Mouse (Mus musculus) CH12.LX (cell line): Measurements from ENCODE around the gene Cdkl3. TPM values are rescaled to one million over a fixed set of nuclear protein-coding genes. Genes with fewer than 3 reads are reported as not detected.

Experiments used
- DNase-seq: peaks from one replicate; pipeline ENCODE4 v3.0.0-alpha.2; 2013; ENCODE audit errors: extremely low read depth
- H3K27ac ChIP-seq: 2 replicates; pipeline ENCODE4 v1.5.1; 2012; ENCODE audit warnings: low read depth, mild to moderate bottlenecking, control low read depth, moderate library complexity; ENCODE audit not compliant: insufficient read depth
- H3K27me3 ChIP-seq: replicated peaks from 2 replicates; pipeline ENCODE3; 2012; ENCODE audit warnings: inconsistent platforms
- H3K36me3 ChIP-seq, 2 experiments: replicated peaks in 1 of 2; 2 replicates each; pipeline versions ENCODE3 to v1.6.1; 2012; ENCODE audit warnings: inconsistent platforms in 1 of 2, low read length in 1 of 2, mild to moderate bottlenecking in 1 of 2, mixed read lengths in 1 of 2, moderate library complexity in 1 of 2; ENCODE audit not compliant: control insufficient read depth in 1 of 2, insufficient read depth in 1 of 2
- H3K4me1 ChIP-seq, 2 experiments: 2 replicates each; pipeline ENCODE4 v1.6.1; 2012; ENCODE audit warnings: inconsistent platforms in 1 of 2, moderate library complexity in 1 of 2; ENCODE audit not compliant: insufficient read depth in 2 of 2, control insufficient read depth in 1 of 2
- H3K4me2 ChIP-seq: 2 replicates; pipeline ENCODE4 v1.6.1; 2012; ENCODE audit warnings: low read depth, mild to moderate bottlenecking, control low read depth; ENCODE audit not compliant: poor library complexity, insufficient read depth, severe bottlenecking
- H3K4me3 ChIP-seq, 3 experiments: fragments of 150-350 bp in 1 of 3; sonication (generic) in 1 of 3; replicated peaks in 1 of 3; 2 replicates each; pipeline versions ENCODE3 to v1.5.1; 2011 to 2012; ENCODE audit warnings: low read depth in 2 of 3, low read length in 2 of 3, mild to moderate bottlenecking in 2 of 3, moderate library complexity in 2 of 3, control low read depth in 1 of 3, improper control_type of control experiment in 1 of 3, inconsistent platforms in 1 of 3, mixed read lengths in 1 of 3; ENCODE audit not compliant: poor library complexity in 1 of 3
- H3K79me2 ChIP-seq: replicated peaks from 2 replicates; pipeline ENCODE4 v1.6.1; 2012; ENCODE audit warnings: mild to moderate bottlenecking, moderate library complexity; ENCODE audit not compliant: control insufficient read depth, poor library complexity, insufficient read depth, severe bottlenecking; ENCODE audit errors: extremely low read depth
- H3K9ac ChIP-seq: 2 replicates; pipeline ENCODE4 v1.6.1; 2012; ENCODE audit warnings: low read depth, mild to moderate bottlenecking, control low read depth, moderate library complexity; ENCODE audit not compliant: insufficient read depth
- H3K9me3 ChIP-seq: replicated peaks from 2 replicates; pipeline ENCODE3; 2012; ENCODE audit warnings: low read length, inconsistent platforms, mixed read lengths
- BHLHE40 ChIP-seq: IDR thresholded peaks from 2 replicates; pipeline ENCODE4 v1.6.1; 2011; ENCODE audit warnings: mild to moderate bottlenecking, low read depth, low read length, improper control_type of control experiment
- CHD1 ChIP-seq: IDR thresholded peaks from 2 replicates; pipeline ENCODE4 v1.6.1; 2012; ENCODE audit warnings: low read depth, low read length, improper control_type of control experiment, inconsistent platforms
- CTCF ChIP-seq, 2 experiments: IDR thresholded peaks in 1 of 2; conservative IDR thresholded peaks in 1 of 2; 2 replicates each; pipeline ENCODE4 v1.5.1; 2011 to 2012; ENCODE audit warnings: low read depth in 2 of 2, low read length in 2 of 2, improper control_type of control experiment in 1 of 2, inconsistent platforms in 1 of 2, mild to moderate bottlenecking in 1 of 2, moderate library complexity in 1 of 2
- E2F4 ChIP-seq: IDR thresholded peaks from 2 replicates; pipeline ENCODE4 v1.6.1; 2011; ENCODE audit warnings: low read depth, low read length, improper control_type of control experiment; ENCODE audit not compliant: insufficient replicate concordance
- EP300 ChIP-seq: IDR thresholded peaks from 2 replicates; pipeline ENCODE4 v1.6.1; 2011; ENCODE audit warnings: low read length, improper control_type of control experiment
- ETS1 ChIP-seq: conservative IDR thresholded peaks from 2 replicates; pipeline ENCODE4 v1.6.1; 2012; ENCODE audit warnings: low read depth, mild to moderate bottlenecking, inconsistent platforms, low read length, improper control_type of control experiment, moderate library complexity
- GABPA ChIP-seq: IDR thresholded peaks from 2 replicates; pipeline ENCODE4 v1.6.1; 2012; ENCODE audit warnings: low read depth, low read length, improper control_type of control experiment, inconsistent platforms; ENCODE audit not compliant: insufficient replicate concordance
- HCFC1 ChIP-seq: IDR thresholded peaks from 2 replicates; pipeline ENCODE4 v1.6.1; 2012; ENCODE audit warnings: low read depth, mild to moderate bottlenecking, inconsistent platforms, low read length, improper control_type of control experiment
- IRF4 ChIP-seq: IDR thresholded peaks from 2 replicates; pipeline ENCODE4 v1.6.1; 2014; ENCODE audit warnings: low read depth, mild to moderate bottlenecking, inconsistent platforms, low read length, improper control_type of control experiment
- JUN ChIP-seq: IDR thresholded peaks from 2 replicates; pipeline ENCODE4 v1.6.1; 2011; ENCODE audit warnings: low read depth, mild to moderate bottlenecking, low read length, improper control_type of control experiment, moderate library complexity; ENCODE audit not compliant: insufficient read depth
- JUND ChIP-seq: conservative IDR thresholded peaks from 2 replicates; pipeline ENCODE4 v1.6.1; 2011; ENCODE audit warnings: low read depth, low read length, improper control_type of control experiment
- KAT2A ChIP-seq: IDR thresholded peaks from 2 replicates; pipeline ENCODE4 v1.6.1; 2012; ENCODE audit warnings: low read length, improper control_type of control experiment, inconsistent platforms; ENCODE audit not compliant: insufficient replicate concordance
- MAFK ChIP-seq: IDR thresholded peaks from 2 replicates; pipeline ENCODE4 v1.6.1; 2011; ENCODE audit warnings: low read length, improper control_type of control experiment; ENCODE audit not compliant: insufficient replicate concordance
- MAZ ChIP-seq: IDR thresholded peaks from 2 replicates; pipeline ENCODE4 v1.6.1; 2012; ENCODE audit warnings: low read depth, mild to moderate bottlenecking, inconsistent platforms, low read length, improper control_type of control experiment, moderate library complexity
- MEF2A ChIP-seq: IDR thresholded peaks from 2 replicates; pipeline ENCODE4 v1.6.1; 2014; ENCODE audit warnings: low read depth, mild to moderate bottlenecking, inconsistent platforms, low read length, improper control_type of control experiment, borderline replicate concordance
- MXI1 ChIP-seq: IDR thresholded peaks from 2 replicates; pipeline ENCODE4 v1.6.1; 2011; ENCODE audit warnings: mild to moderate bottlenecking, low read depth, low read length, improper control_type of control experiment
- MYC ChIP-seq: IDR thresholded peaks from 2 replicates; pipeline ENCODE4 v1.6.1; 2011; ENCODE audit warnings: low read depth, mild to moderate bottlenecking, improper control_type of control experiment, low read length
- POLR2A ChIP-seq: IDR thresholded peaks from 2 replicates; pipeline ENCODE4 v1.6.1; 2011; ENCODE audit warnings: low read depth, mild to moderate bottlenecking, improper control_type of control experiment, low read length
- RCOR1 ChIP-seq: conservative IDR thresholded peaks from 2 replicates; pipeline ENCODE4 v1.6.1; 2012; ENCODE audit warnings: low read depth, mild to moderate bottlenecking, inconsistent platforms, low read length, improper control_type of control experiment
- SIN3A ChIP-seq: IDR thresholded peaks from 2 replicates; pipeline ENCODE4 v1.6.1; 2012; ENCODE audit warnings: low read length, improper control_type of control experiment, inconsistent platforms
- TBP ChIP-seq: conservative IDR thresholded peaks from 2 replicates; pipeline ENCODE4 v1.6.1; 2011; ENCODE audit warnings: low read depth, low read length, improper control_type of control experiment
- USF2 ChIP-seq: conservative IDR thresholded peaks from 2 replicates; pipeline ENCODE4 v1.6.1; 2011; ENCODE audit warnings: low read depth, low read length, improper control_type of control experiment
- ZC3H11A ChIP-seq: IDR thresholded peaks from 2 replicates; pipeline ENCODE4 v1.6.1; 2012; ENCODE audit warnings: low read depth, mild to moderate bottlenecking, inconsistent platforms, low read length, improper control_type of control experiment
- ZMIZ1 ChIP-seq: IDR thresholded peaks from 2 replicates; pipeline ENCODE4 v1.6.1; 2012; ENCODE audit warnings: low read depth, mild to moderate bottlenecking, inconsistent platforms, low read length, improper control_type of control experiment
- ZNF384 ChIP-seq: IDR thresholded peaks from 2 replicates; pipeline ENCODE4 v1.6.1; 2012; ENCODE audit warnings: low read depth, low read length, improper control_type of control experiment, inconsistent platforms
- dilution Hi-C: fragments of 300-500 bp; cut with MboI; formaldehyde crosslinking; loops from 2 replicates; pipeline ENCODE4 v1.14.3; 2020; ENCODE audit warnings: low sequenced_read_pairs; ENCODE audit not compliant: extremely low pct_unique_long_range_greater_than_20kb, extremely low pct_ligation_motif_present
- in situ Hi-C: fragments of 300-500 bp; cut with MboI; formaldehyde crosslinking; loops from 3 replicates; pipeline ENCODE4 v1.14.3; 2019; ENCODE audit warnings: low sequenced_read_pairs, low pct_ligation_motif_present, low pct_unique_long_range_greater_than_20kb, mixed read lengths
- polyA plus RNA-seq: library from polyadenylated mRNA; unstranded; fragments of >175 nt; gene quantifications from 2 replicates; pipeline ENCODE4 v1.2.1, GENCODE M21; 2012; ENCODE audit warnings: low read depth; ENCODE audit not compliant: insufficient read length
- total RNA-seq, 2 experiments: library from RNA; depleted of rRNA; stranded (reverse); fragments of 300-350 nt in 1 of 2; fragments of >200 nt in 1 of 2; gene quantifications; 2 replicates each; pipeline ENCODE4 v1.2.3; 2012 to 2014

Gene Cdkl3
- total and polyA plus RNA-seq, 3 experiments, result 4.4 to 9.7 (median 8.0) TPM

DNA sequence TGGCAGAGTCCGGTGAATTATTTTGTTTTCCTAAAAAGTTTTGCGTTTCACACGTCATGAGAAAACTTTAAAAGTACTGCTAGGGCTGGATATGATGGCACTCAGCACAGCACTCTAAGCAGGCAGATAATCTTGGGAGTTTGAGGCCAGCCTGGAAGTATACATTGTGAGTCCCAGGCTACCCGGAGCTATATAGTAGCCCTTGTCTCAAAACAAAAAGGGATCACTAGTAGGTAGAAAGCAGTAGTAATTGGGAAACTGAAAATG lies 583 bp upstream of the Cdkl3 start:
- dilution Hi-C loops, result no loop called here
- in situ Hi-C loops, result no loop called here
- peaks cover 7 to 40% of the 10 kb centered on the region in 2 experiments; a peak in 3 of 4 replicates for H3K4me1 ChIP-seq

DNA sequence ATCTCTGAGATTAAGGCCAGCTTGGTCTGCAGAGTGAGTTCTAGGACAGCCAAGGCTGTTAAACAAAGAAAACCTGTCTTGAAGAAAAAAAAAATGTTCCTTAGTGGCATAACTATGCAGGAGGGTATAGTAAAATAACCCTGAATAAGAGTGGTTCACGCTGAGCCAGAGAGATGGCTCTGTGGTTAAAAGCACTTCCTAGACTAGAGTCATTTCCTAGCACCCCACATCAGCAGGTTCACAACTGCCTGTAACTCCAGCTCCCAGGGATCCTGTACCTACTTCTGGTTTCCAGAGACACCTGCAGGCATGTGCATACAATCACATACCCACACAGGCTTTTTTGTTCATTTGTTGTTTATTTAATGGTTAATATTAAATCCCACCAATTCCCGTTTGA lies 1.6 kb downstream of the Cdkl3 start:
- Histone ChIP-seq H3K9me3 (no peaks in the 10 kb centered on the region), H3K4me1 (peaks cover 13 to 48% of the 10 kb centered on the region in 2 experiments), H3K27ac (no peak overlapping the region), H3K9ac (peak overlapping the region; percentile 32; the same call in 1 of the 2 replicates), H3K4me3 (no peak overlapping the region), H3K36me3 (peaks cover 0 to 14% of the 10 kb centered on the region in 2 experiments), H3K79me2 (0 out of 2 replicates have a peak, but pooled peaks cover 4% of the 10 kb centered on the region), H3K27me3 (no peaks in the 10 kb centered on the region), H3K4me2 (no peak overlapping the region)
- DNase-seq, result no peak
- TF ChIP-seq MXI1, result no peak
- TF ChIP-seq MAZ, result no peak
- TF ChIP-seq CHD1, result 0 out of 2 replicates have a peak, but pooled peaks have one; percentile 31
- 0 out of 2 replicates have a peak, but pooled peaks have one; percentile 26 for TF ChIP-seq MYC
- 0 out of 2 replicates have a peak, but pooled peaks have one; percentile 15 for TF ChIP-seq ZNF384
- no peak for TF ChIP-seq ZMIZ1
- dilution Hi-C loops, result no loop called here
- in situ Hi-C loops, result no loop called here

More for the DNA sequence above, 583 bp upstream of the Cdkl3 start:
- H3K27me3 ChIP-seq, result no peaks in the 10 kb centered on the region
- H3K27ac ChIP-seq, result peak overlapping the region; percentile 92
- no peak for DNase-seq
- H3K36me3 ChIP-seq, result peaks cover 0 to 9% of the 10 kb centered on the region in 2 experiments
- H3K4me2 ChIP-seq, result peak overlapping the region; percentile 97
- peak overlapping the region; percentile 48 to 87 (median 75) for H3K4me3 ChIP-seq
- H3K9ac ChIP-seq, result peak overlapping the region; percentile 94
- TF ChIP-seq USF2 (no peak), ZMIZ1 (peak; percentile 27; the same call in 1 of the 2 replicates)
- peaks cover 22% of the 10 kb centered on the region for H3K79me2 ChIP-seq
- no peaks in the 10 kb centered on the region for H3K9me3 ChIP-seq

DNA sequence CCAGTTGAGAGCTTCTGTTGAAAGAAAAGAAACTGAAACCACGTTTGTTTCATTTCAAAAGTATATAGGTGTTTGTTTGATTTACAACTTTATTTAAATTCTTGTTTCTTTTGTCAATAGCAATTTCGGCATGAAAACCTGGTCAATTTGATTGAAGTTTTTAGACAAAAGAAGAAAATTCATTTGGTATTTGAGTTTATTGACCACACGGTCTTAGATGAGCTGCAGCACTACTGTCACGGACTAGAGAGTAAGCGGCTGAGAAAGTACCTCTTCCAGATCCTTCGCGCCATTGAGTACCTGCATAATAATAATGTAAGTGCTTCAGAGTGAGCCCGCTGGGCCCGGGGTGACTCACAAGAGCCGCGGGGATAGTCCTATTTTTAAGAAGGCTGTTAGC lies 7.0 kb downstream of the Cdkl3 start:
- Histone ChIP-seq H3K9ac (peak overlapping the region; percentile 72), H3K27ac (no peak overlapping the region), H3K79me2 (no peaks in the 10 kb centered on the region), H3K4me1 (peaks cover 12 to 37% of the 10 kb centered on the region in 2 experiments), H3K4me2 (peak overlapping the region; percentile 95), H3K27me3 (no peaks in the 10 kb centered on the region), H3K9me3 (no peaks in the 10 kb centered on the region), H3K4me3 (peak overlapping the region; percentile 5 to 37 (median 33)), H3K36me3 (peaks cover 0 to 15% of the 10 kb centered on the region in 2 experiments)
- peak; percentile 78 for DNase-seq
- dilution Hi-C loops, result no loop called here
- in situ Hi-C loops, result no loop called here
- TF ChIP-seq JUN (peak; percentile 11; the same call in 1 of the 2 replicates), EP300 (peak; percentile 60; the same call in 1 of the 2 replicates), TBP (peak; percentile 77; the same call in 1 of the 2 replicates), SIN3A (0 out of 2 replicates have a peak, but pooled peaks have one; percentile 27), IRF4 (peak; percentile 73), E2F4 (peak; percentile 76; the same call in 1 of the 2 replicates), ZNF384 (no peak), MYC (peak; percentile 50; the same call in 1 of the 2 replicates), GABPA (no peak), JUND (peak; percentile 67), ZC3H11A (no peak), HCFC1 (peak; percentile 38; the same call in 1 of the 2 replicates), POLR2A (peak; percentile 47), ETS1 (peak; percentile 36; the same call in 1 of the 2 replicates), RCOR1 (no peak; the same call in 1 of the 2 replicates), MAFK (no peak), MEF2A (peak; percentile 37; the same call in 1 of the 2 replicates), MAZ (0 out of 2 replicates have a peak, but pooled peaks have one; percentile 28), CTCF (conservative IDR thresholded peaks at IDR 0.05 in 1 of 2, IDR thresholded peaks at IDR 0.05 in 1 of 2; ENCODE audit: low read depth in 2 of 2, low read length in 2 of 2) (no peak), KAT2A (no peak), BHLHE40 (peak; percentile 6; the same call in 1 of the 2 replicates)
